Mouse (Mus musculus) kidney, postnatal 0 days (tissue): Measurements from ENCODE around the gene Aff1. TPM values are rescaled to one million over a fixed set of nuclear protein-coding genes. Genes with fewer than 3 reads are reported as not detected.

Experiments used
- ATAC-seq: fragments of 200-750 bp; cut with Nextera tagmentation; replicated peaks from 2 replicates; pipeline ENCODE4 v1.8.0; 2017; ENCODE audit warnings: low read depth, moderate number of reproducible peaks, moderate TSS enrichment, moderate library complexity; ENCODE audit not compliant: low FRiP score
- DNase-seq: peaks from one replicate; pipeline ENCODE4 v3.0.0-alpha.2; 2016; ENCODE audit warnings: low spot score
- H3K27ac ChIP-seq: fragments of 300-500 bp; sonication (generic); 2 replicates; pipeline ENCODE4 v1.5.1; 2014; ENCODE audit warnings: mild to moderate bottlenecking
- H3K27me3 ChIP-seq: fragments of 300-500 bp; sonication (generic); 2 replicates; pipeline ENCODE4 v1.6.1; 2014; ENCODE audit warnings: low read length, mixed read lengths; ENCODE audit not compliant: insufficient read depth
- H3K36me3 ChIP-seq: fragments of 300-500 bp; sonication (generic); 2 replicates; pipeline ENCODE4 v1.6.1; 2014; ENCODE audit warnings: low read length, mixed read lengths; ENCODE audit not compliant: insufficient read depth
- H3K4me1 ChIP-seq: fragments of 300-500 bp; sonication (generic); replicated peaks from 2 replicates; pipeline ENCODE4 v1.6.1; 2014; ENCODE audit warnings: antibody characterized with exemption, low read length, mixed read lengths; ENCODE audit not compliant: insufficient read depth
- H3K4me2 ChIP-seq: fragments of 300-500 bp; sonication (generic); 2 replicates; pipeline ENCODE4 v1.6.1; 2014; ENCODE audit warnings: mild to moderate bottlenecking, low read length, moderate library complexity, mixed read lengths
- H3K4me3 ChIP-seq: fragments of 300-500 bp; sonication (generic); replicated peaks from 2 replicates; pipeline ENCODE4 v1.5.1; 2014; ENCODE audit warnings: low read depth, low read length
- H3K9ac ChIP-seq: fragments of 300-500 bp; sonication (generic); 2 replicates; pipeline ENCODE4 v1.6.1; 2014; ENCODE audit warnings: low read depth, low read length
- H3K9me3 ChIP-seq: fragments of 300-500 bp; sonication (generic); replicated peaks from 2 replicates; pipeline ENCODE4 v1.6.1; 2016; ENCODE audit warnings: low read length, inconsistent platforms, mixed read lengths
- CTCF ChIP-seq: IDR thresholded peaks from 2 replicates; pipeline ENCODE4 v1.5.1; 2016; ENCODE audit warnings: antibody characterized with exemption, low read depth, mild to moderate bottlenecking, moderate library complexity
- WGBS: fragments of 180-500 bp; shearing (Covaris S2); extraction: QIAGEN DNeasy Blood & Tissue Kit; methylation state at CpG from one replicate; pipeline ENCODE4 v1.1.7; 2014; 5-methylcytosine and 5-hydroxymethylcytosine counted together
- polyA plus RNA-seq: library from polyadenylated mRNA; unstranded; fragments of >200 nt; fragmentation: Nextera tagmentation; extraction: Ambion mirVana; gene quantifications from 2 replicates; pipeline ENCODE4 v1.2.1, GENCODE M21; 2015

Aff1 gene
- polyA plus RNA-seq, 1 experiment from 2014 or later: 14.3 TPM

DNA sequence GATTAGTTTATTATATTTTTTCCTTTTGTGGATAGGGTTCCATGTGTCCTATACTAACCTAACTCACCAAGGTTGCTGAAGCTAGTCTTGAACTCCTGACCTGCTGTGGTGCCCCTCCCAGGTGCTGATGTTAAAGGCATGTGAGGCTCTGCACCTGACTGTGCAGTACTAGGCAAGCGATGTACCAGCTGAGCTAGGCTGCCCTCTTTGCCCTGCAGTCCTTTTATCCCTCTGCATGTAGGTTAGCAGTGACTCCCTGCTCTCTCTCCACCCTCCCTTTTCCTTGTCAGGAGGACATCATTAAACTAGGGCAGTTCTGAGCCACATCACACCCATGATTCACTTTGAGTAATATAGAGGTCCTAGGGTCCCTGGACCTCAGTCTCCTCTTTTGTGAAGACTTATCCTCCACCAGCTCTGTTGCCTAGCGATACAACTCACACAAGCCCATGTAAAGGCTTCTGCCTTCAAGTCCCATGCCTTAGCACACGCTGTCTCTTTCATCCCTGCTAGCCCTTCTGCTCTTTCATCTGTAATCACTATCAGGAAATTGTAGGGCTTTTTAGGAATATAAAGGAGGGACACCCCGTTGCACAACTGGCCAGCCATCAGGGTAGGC lies 35.7 kb downstream of the Aff1 start:
- H3K4me3 ChIP-seq: no peak overlapping the region
- H3K9me3 ChIP-seq: no peaks in the 10 kb centered on the region
- H3K4me2 ChIP-seq: no peak overlapping the region
- no peak for ATAC-seq
- DNase-seq: no peak
- H3K27me3 ChIP-seq: no peaks in the 10 kb centered on the region
- H3K36me3 ChIP-seq: no peaks in the 10 kb centered on the region
- no peak overlapping the region for H3K9ac ChIP-seq
- 77% methylated on average over 4 of the region's 4 CpGs for WGBS
- peaks cover 8% of the 10 kb centered on the region for H3K4me1 ChIP-seq
- H3K27ac ChIP-seq: no peak overlapping the region
- no peak for TF ChIP-seq CTCF

DNA sequence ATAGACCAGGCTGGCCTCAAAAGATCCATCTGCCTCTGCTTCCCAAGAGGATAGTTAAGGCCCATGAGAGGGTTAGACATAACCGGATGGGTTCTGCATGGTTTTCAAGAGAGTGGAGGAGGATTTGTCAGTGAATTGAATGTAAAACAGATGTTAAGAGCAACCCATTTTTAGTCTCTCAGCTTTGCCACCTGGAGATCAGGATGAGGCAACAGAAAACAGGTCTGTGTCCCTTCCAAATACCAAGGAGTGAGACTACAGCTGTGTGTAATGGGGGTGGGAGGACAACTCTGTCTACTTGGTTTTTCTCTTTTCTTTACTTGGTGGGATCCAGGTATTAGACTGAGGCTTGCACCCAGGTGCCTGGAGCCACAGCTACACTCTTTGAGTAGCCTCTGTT lies 37.1 kb downstream of the Aff1 start:
- DNase-seq (no peak), ATAC-seq (no peak)
- Histone ChIP-seq H3K4me3 (no peak overlapping the region), H3K9me3 (no peaks in the 10 kb centered on the region), H3K9ac (no peak overlapping the region), H3K4me2 (no peak overlapping the region), H3K27me3 (no peaks in the 10 kb centered on the region), H3K36me3 (no peaks in the 10 kb centered on the region), H3K4me1 (peaks cover 8% of the 10 kb centered on the region), H3K27ac (no peak overlapping the region)
- no peak for TF ChIP-seq CTCF
- 68% methylated on average over 1 of the region's 1 CpGs for WGBS

DNA sequence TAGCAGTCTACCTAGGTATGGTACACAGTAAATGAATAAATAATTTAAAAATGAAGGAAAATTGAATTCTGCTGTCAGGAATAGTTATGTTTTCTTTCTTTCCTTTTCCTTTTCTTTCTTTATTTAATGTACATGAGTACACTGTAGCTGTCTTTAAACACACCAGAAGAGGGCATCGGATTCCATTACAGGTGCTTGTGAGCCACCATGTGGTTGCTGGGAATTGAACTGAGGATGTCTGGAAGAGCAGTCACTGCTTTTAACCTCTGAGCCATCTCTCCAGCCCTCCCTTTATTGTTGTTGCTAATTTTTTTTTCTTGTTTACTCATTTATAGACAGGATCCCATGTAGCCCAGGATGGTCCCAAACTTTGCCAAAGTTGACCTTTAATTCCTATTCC lies 38.0 kb downstream of the Aff1 start:
- H3K4me2 ChIP-seq: no peak overlapping the region
- H3K27me3 ChIP-seq: no peaks in the 10 kb centered on the region
- 80% methylated on average over 1 of the region's 1 CpGs for WGBS
- H3K9ac ChIP-seq: no peak overlapping the region
- no peaks in the 10 kb centered on the region for H3K9me3 ChIP-seq
- no peak overlapping the region for H3K27ac ChIP-seq
- no peak for ATAC-seq
- H3K4me1 ChIP-seq: no peaks in the 10 kb centered on the region; the same call in 1 of the 2 replicates
- no peak for DNase-seq
- H3K4me3 ChIP-seq: no peak overlapping the region
- peak; percentile 15; the same call in 1 of the 2 replicates for TF ChIP-seq CTCF
- H3K36me3 ChIP-seq: no peaks in the 10 kb centered on the region

DNA sequence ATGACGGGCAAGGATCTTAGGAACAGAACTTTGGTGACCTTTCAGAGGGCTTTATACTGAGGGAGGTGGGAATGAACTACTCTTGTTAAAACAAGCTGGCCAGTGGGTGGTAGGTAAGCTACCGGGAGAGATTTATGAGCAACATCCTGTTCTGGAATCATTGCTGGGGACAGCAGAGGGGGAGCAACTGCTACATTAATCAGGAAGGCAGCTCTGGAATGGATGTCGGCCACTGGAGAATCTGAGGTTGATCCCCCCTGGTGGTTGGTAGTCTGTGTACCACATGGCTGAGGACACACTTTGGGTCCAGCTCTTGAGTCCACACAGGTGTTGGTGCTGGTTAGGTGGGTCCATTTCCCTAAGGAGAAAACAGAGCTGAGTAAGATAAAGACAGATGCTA lies 38.6 kb downstream of the Aff1 start:
- Histone ChIP-seq H3K27ac (no peak overlapping the region), H3K9me3 (no peaks in the 10 kb centered on the region), H3K4me1 (no peaks in the 10 kb centered on the region; the same call in 1 of the 2 replicates), H3K4me2 (no peak overlapping the region), H3K4me3 (no peak overlapping the region), H3K27me3 (no peaks in the 10 kb centered on the region), H3K36me3 (no peaks in the 10 kb centered on the region), H3K9ac (no peak overlapping the region)
- 14% methylated on average over 3 of the region's 3 CpGs for WGBS
- TF ChIP-seq CTCF: peak; percentile 37; the same call in 1 of the 2 replicates
- ATAC-seq (peak; percentile 23; the same call in 1 of the 2 replicates), DNase-seq (peak; percentile 80)

DNA sequence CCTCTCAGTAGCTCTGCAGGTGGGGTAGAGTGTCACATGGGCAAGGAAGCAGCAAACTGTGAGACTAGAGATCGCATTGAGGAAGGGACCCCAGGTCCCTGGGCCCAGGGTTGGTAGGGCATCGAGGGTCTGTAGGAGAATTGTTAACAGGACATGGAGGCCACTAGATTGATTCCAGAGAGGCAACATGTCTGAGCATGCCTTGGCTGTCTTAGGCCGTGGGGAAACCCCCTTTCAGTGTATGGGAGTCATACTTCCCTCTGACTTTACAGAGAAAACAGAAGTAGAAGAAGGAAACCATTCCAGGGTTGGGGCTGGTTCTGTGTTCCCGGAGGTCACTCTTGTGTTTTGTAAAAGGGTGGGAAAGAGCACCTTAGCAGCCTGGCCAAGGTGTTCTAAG lies 40.4 kb downstream of the Aff1 start:
- WGBS: 87% methylated on average over 4 of the region's 4 CpGs

DNA sequence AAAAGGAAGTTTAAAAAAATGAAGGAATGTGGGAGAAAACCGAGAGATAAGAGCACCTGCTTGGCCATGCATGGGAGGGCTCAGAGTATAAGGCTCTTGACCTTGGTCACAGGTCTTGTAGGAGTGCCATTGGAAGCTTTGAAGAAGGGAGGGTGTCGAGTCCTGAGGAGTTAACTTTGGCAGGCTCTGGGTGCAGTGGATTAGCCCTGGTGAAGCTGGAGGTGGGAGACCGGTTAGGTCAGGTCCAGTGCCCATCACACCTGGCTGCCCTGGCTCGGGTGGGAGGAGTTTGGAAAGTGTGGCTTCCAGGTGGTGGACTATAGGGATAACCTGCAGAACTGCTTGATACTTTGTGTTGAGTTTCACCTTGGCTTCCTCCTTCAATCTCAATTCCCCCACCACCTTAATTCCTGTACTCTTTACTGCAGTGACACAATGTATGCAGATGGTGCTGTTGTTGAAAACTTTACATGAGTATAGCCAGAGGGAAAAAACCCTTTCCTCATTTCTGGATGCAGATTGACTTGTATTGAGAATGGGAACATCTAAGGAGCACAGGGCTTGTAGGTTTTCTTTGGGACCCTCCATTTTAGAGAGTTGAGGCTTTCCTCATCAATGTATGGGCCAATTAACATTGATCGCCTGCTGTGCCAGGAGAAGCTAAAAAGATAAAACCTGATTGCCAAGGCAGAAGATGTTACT lies 43.4 kb downstream of the Aff1 start:
- ATAC-seq: peak; percentile 80
- Histone ChIP-seq H3K9ac (no peak overlapping the region), H3K36me3 (no peaks in the 10 kb centered on the region), H3K4me1 (peaks cover 3% of the 10 kb centered on the region; the same call in 1 of the 2 replicates), H3K4me3 (no peak overlapping the region), H3K27ac (peak overlapping the region; percentile 63), H3K4me2 (no peak overlapping the region), H3K27me3 (no peaks in the 10 kb centered on the region), H3K9me3 (no peaks in the 10 kb centered on the region)
- 39% methylated on average over 5 of the region's 5 CpGs for WGBS
- DNase-seq: no peak
- no peak for TF ChIP-seq CTCF

More for the DNA sequence above, 40.4 kb downstream of the Aff1 start:
- H3K4me1 ChIP-seq: peaks cover 3% of the 10 kb centered on the region; the same call in 1 of the 2 replicates
- no peaks in the 10 kb centered on the region for H3K9me3 ChIP-seq
- no peak overlapping the region for H3K4me3 ChIP-seq
- no peak overlapping the region for H3K27ac ChIP-seq
- H3K27me3 ChIP-seq: no peaks in the 10 kb centered on the region
- ATAC-seq (no peak), DNase-seq (no peak)
- TF ChIP-seq CTCF: no peak
- no peaks in the 10 kb centered on the region for H3K36me3 ChIP-seq
- no peak overlapping the region for H3K4me2 ChIP-seq
- H3K9ac ChIP-seq: no peak overlapping the region
